Mouse (Mus musculus) c-Kit-negative CD71-positive TER-119-positive erythroid progenitor cells, embryonic 14.5 days (primary cell): ENCODE measurements around the gene Pick1.

ENCODE experiments used
- DNase-seq: peaks from one replicate; pipeline ENCODE4 v3.0.0-alpha.2; 2013; ENCODE audit warnings: low read depth, low spot score

Gene Pick1

DNA sequence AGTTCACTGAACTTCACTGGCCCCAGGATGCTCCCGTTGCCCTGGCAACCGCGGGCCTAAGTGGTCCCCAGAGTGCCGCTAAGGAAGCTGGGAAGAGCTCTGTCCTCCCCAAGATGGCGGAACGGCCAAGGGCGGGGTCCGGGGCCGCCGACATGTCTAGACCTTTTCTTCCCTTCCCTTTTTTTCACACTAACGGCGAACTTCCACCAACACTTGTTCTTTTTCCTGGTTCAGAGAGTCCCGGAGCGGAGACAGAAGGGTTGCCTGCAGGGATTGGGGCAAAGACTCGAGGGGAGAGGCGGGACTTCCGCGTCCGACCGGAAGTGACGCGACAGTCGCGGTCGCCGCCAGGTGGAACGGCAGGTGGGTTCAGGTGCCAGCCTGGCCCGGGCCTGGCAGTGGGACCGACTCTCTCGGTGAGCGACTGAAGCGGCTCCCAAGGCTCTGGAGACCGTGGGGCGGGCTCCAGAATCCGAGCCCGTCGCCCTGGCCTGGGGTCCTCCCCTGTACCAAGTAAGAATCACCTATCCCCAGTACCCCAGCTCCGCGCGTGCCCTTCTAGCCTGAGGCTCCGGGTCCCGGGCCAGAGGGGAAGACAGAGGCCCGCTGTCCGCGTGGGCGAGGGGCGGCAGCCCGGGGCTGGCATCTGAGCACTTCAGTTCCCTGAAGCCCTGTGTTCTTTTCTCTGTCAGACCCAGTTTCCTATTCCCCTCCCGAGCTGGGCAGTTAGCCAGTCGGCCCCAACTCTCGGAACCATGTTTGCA lies at the start of gene Pick1, which contains the start of gene Gm49486:
Gene Pick1, plus strand, starts transcription at position 116 of the 764 bp plus-strand sequence.
Gene Gm49486, plus strand, starts transcription at position 334 of the 764 bp plus-strand sequence.
- peak; percentile 69 for DNase-seq

DNA sequence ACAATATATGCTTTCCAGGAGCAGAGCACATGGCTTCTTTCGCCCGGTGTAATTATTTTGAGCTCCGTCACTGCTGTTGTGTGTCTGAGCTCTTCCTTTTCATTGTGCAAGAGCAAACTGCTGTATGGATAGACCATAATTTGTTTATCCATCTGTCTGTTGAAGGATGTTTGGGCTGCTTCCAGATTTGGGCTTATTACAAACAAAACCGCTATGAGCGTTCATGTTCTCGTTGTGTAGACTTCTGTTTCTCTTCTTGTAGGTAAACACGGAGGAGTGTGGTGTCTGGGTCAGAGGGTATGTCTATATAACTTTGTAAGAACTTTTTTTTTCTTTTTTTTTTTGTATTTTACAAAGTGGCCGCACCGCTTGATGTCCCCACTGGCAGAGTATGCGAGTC lies 43.8 kb upstream of the Pick1 start:
- no peak for DNase-seq

DNA sequence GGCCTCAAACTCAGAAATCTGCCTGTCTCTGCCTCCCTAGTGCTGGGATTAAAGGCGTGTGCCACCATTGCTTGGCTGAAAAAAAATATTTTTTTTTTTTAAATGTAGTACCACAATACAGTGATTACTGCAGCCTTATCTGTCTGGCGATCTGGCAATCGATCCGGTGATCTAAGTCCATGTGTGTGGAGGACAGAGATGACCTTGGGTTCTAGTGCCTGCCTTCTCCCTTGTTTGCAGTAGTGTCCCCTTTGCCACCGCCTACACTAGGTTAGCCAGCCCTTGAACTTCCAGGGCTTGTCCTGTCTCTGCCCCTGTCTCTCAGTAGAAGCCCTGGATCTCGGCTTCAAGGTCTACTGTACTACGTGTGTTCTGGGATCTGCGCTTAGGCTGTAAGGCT lies 41.2 kb upstream of the Pick1 start:
- DNase-seq: no peak

DNA sequence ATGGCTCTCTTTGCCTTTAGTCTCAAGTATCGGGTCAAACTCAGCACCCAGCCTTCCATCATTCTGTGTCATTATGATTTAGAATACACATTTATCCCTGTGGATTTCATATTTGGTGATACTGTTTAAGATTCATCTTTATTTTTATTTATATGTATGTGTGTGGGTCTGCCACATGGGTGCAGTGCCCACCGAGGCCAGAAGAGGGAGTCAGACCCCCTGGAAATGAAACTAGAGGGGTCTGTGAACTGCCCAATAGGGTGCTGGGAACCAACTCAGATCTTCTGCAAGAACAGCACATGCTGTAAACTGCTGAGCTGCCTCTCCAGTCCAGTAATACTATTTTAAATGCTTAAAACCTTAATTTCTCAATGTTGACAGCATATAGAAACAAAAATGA lies 37.5 kb upstream of the Pick1 start:
- DNase-seq: no peak

DNA sequence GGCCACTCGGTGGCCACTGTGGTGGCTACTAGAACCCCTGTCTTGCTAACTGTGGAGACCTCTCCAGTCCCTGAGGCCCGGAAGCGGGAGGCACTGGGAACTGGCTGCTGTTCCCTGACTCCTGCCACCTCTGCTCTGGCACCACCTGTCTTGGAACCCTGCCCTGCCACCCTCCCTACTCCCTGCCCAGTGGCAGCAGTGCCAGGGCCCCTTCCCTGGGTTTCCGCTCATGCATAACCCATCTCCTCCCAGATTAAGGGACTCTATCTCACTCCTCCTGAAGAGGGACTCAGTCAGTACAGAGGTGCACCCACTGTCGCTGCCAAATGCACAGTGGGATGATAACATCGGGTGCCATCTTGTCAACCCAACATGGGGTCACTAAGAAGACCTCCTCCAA lies 36.5 kb upstream of the Pick1 start:
- DNase-seq: no peak

DNA sequence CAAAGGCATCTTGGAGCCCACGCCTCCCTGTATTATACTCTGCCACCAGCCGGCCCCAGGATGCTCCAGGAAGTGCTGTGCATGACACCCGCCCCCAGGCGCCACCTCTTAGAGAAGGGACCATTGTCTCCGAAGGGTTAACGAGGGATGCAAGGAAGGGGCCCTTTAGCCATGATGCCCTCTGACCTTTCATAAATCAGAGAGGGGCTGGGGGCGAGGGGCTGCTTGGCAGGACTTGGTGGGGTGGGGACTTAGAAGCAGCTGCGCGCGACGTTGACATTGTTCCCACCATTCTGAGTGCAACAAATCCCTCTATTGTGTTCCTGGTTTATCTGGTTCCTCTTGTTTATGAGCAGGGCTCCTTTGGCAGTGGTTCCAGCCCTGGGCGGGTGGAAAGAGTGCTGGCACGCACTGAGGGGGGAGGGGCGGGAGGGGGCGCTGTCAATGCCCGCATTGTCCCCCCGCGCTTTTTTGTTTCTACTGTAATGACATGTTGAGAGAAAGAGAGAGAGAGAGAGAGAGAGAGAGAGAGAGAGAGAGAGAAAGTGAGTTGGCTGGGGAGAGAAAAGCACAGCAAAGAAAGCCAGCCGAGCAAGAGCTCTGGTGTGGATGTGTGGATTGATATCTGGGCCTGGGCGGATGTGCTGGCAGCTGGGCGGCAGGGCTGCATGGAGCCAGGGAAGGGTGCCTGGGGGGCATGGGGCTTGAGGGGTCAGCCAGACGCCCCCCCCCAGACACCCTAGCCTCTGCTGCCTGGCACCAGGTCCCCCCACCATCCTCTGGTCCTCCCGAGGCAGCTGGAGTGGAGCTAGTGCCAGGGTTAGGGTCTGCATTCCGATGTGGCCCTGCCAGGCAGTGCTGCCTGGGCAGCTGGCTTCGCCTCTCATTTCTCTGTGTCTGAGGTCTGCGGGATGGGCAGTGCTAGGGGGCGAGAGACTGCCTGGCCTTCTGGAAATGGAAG lies 35.8 kb upstream of the Pick1 start:
- DNase-seq: no peak

DNA sequence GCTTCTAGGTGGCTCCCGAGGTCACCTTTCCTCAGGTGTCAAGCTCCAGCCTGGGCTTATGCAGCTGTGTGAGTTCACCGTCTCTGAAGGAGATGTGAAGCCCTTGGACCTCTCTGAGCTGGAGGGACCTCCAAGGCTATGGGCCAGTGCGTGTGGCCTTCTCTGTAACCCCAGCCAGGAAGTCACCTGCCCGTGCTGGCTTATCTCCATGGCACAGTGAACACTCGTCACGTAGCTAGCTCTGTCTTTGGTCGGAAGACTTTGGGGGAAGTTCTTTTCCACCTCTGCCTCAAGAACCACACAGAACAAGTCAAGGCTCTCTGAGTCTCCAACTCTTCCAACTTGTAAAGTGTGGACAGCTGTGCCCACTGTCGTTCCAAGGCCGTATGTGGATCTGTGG lies 34.9 kb upstream of the Pick1 start:
- no peak for DNase-seq

DNA sequence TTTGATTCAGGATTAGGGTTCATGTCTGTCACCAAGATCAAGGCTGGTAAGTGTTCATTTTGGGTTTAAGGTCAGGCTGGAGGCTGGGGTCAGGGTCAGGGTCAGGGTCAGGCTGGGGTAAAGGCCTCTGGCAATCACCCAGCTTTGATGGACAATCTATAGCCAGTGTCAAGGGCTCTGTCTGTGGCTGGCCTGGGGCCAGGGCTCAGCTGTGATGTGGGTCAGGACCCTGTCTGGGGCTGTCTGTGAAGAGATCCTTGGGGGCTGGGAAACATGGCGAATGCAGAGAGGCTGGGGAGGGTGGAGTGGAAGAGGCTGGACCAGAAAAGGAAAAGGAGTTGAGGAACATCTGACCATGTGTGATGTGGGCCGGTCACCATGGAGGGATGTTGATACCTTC lies 34.0 kb upstream of the Pick1 start:
- DNase-seq: no peak

DNA sequence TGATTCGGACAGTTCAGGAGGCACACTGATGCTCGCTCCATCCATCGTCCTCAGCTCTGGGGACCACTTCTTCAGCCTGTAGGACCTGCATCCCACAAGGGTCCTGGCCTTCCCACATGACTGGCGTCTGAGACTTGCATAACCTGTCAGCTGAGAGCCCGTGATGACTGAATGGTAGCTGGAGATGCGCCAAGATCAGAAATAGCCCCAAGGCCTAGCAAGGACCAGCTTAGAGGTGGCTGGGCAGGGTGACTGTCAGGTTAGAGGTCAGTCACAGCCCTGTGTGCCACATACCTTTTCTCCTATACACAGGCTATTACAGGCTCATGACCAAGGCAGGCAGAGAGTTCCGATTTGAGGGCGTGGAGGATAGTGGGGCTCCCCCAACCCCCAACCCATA lies 33.5 kb upstream of the Pick1 start:
- DNase-seq: no peak

DNA sequence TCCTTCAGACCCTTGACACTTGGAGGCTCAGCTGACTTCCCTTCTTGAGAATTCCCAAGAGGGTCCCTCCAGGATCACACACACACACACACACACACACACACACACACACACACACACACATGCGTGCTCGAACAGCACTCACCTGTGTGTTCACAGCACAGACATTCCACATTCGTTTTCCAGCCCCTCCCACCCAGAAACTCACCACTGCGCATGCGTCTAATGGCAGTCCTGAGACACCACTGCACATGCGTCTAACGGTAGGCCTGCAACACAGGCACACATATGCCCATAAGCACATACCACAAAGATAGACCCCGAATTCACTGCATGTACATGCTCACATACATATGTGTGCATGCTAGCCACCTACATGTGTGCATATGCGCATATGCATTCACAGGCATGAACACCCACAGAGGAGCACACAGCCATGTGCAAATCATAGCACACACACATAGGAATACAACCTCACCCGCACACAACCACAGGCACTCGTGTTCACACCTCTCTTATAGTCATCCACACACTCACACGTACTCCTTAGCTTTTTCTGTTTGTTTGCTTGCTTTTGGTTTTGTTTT lies 29.5 kb upstream of the Pick1 start:
- DNase-seq: no peak

DNA sequence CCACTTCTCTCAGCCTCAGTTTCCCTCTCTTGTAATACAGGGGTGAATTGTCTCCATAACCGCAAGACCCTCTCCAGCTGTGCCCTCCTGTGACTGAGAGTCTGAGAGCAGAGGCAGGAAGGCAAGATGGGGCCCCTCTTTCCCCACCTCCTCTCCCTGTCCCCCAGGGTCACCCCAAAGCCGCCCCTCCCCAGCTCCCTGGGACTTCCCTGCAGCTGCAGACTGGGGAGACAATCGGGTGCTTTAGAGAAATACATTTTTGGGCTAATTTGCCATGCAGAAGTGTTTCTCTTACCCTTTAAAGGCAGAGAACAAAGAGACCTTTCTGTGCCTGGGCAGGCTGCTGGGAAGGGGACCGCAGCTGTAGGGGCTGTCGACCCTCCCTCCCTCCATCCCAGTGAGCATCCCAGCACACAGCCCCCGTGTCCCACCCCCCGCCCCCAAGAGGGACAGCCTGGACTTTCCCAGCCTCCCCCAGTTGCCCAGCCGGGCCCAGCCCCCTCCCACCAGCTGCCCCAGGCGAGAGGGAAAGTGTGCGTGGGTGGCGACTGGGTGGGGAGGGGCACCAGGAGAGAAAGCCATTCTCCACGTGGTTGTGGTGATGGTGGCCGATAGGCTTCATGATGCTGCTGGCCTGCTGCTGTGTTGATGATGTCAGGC lies 27.4 kb upstream of the Pick1 start:
- DNase-seq: no peak

DNA sequence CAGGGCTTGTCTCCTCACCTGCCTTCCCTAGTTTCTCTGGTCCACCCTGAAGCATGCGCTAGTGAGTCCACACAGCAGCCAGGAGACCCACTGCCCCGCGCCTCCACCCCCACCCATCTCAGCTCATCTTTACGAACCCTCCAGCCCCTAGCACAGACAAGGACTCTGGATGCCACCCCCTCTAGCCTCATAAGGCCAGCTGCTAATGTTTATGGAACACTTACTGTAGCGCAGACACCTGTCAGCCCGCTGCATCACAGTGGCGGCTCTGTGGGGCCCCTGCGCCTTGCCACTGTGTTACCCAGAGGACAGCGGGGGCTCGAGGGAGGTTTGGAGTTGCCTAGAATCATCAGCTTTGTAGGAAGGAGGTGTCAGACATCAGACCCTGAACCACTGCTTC lies 26.4 kb upstream of the Pick1 start:
- DNase-seq: no peak

DNA sequence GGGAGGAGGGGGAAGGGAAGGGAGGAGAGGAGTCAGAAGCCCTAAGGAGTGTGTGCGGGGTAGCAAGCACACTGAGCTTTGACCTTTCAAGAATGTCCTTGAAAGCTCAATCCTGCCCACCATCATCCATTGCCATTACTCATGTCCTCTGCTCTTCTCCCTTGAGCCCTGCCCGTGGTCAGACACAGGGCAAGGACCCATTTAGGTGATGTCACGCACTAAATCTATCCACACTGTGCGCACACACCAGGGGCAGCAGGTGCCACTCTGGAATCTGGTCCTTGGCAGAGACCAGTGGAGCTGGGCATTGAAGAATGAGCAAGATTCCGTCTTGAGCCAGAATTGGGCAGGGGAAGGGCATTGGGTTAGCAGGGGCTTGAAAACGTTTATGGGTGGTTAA lies 20.8 kb upstream of the Pick1 start:
- no peak for DNase-seq

DNA sequence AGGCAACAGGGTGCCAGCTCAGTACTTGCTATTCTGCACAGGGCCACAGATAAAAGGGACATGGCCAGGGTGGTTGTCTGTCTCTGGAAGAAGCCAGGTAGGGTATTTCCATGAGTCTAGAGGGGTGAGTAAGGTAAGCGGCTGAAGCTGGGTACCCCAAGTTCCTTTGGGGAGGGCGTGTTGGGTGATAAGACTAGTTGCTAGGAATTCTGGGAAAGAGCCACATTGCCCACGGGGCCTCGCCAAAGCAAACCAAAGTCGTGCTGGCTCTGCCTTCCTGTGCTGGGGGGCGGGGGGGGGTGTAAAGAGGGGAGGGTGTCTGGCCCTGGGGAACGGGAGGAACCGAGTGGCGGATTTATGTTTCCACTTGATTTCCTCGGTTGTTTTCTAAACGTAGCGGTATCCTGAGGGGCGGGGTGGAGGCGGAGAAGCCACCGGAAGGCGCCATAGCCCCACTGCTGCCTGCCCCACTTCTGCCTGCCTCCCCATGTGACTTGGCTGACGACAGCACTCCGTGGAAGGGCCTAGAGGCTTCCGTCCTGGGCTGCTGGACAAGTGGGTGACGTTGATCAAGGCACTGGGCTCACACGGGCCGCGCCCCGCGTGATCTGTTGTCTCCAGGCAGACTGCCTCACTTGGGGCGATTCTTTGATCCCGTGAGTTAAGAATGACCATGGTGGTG lies 20.1 kb upstream of the Pick1 start:
- DNase-seq: no peak

DNA sequence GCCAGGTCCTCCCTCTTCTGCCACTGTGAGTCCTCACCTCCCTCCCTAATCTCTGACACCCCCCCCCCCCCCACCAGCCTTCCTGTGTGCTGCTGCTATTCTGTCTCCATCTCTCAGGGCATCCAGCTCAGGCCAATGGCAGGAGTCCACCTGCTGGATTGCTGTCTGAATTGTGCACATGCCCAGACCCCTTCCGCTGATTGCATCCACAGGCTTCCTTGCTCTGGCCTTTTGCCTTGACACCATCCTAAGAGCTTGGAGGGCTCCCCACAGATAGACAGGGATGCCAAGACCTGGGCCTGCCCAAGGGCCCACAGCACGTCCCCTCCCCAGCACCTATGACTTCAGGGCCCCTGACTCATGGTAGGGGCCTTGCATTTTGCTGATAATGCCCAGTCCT lies 18.6 kb upstream of the Pick1 start:
- no peak for DNase-seq

DNA sequence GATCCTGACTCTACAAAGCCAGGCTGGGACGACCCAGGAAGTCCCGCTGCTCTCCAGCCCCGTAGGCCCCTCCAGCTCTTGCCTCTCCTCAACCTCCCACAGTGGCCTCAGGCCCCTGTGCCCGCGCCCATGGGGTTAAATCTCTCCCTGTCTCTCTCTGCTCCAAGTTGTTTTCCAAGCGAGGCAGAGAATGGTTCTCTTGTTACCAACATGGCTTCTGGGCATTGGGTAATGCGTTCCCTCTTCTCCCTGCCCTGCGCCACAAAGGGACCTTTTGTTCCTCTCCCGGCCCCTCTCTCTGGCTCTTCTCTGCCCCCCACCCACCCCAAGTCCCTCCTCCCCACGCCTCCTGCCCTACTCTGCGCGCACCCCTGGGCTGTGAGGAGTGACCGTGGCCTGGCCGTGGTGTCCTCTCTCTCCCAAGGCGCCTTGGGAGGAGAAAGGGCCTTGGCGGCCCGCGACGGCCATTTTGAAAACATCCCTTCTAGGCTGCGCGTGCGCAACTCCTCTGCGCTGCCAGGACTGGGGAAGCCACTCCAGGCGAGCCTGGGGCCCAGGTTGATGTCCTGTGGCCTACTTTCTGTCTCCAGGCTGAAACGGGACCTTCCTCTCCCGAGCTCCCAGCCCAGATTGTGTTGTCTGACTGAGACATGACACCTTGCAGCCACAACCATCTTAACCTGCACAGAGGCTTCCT lies 16.1 kb upstream of the Pick1 start:
- DNase-seq: no peak

DNA sequence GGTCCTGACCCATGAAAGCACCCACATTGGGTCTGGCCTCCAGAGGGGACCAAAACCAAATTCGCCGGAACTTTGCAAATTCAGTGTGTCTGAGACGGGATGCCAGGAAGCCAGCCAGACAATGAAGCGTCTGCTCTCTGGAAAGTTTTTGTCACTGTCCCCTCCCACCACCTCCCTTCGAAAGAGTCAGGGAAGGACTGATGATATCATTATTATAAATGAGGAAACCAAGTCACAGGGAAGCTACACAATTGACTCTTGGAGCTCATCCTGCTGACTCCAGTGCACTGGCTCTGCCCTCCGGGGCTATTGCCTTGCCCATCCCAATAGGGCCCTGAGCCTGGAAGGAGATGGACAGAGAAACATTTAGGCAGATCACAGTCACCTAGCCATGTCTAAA lies 15.4 kb upstream of the Pick1 start:
- DNase-seq: no peak

DNA sequence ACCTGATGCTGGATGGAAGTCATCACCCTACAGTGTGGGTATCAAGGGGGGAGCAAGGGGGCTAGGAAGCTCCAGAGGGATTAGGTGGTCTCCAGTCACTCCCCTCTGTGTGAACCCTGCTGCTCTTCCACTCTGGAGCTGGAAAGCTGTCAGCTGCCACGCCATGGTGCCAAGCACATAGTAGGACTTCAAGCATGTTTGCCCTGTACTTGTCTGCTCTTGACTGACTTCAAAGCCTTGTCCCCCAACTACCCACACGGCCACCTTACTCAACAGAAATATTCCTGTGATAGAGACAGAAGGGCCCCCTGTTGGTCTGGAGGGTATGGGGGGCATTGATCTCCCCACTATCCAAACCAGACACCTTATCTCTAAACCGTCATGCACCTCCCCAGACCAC lies 12.8 kb upstream of the Pick1 start:
- DNase-seq: no peak

DNA sequence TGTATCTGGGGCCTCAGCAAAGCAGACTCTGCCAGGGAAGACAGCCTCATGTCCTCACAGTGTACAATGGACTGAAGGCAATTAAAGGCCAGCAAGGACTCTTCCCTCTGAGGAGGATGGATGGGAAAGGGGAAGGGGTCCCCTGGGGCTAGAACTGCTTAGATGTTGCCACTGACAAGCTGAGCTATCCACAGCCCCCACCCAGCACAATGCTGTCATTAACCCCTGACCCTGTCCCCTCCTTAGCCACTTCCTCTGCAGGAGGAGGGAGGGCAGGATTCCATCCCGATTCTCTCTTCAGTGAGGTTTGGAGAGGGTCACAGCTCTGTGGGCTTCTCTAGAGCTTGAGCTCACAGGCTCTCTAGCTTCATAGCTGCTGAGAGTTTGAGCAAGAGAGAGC lies 9.4 kb upstream of the Pick1 start:
- no peak for DNase-seq

DNA sequence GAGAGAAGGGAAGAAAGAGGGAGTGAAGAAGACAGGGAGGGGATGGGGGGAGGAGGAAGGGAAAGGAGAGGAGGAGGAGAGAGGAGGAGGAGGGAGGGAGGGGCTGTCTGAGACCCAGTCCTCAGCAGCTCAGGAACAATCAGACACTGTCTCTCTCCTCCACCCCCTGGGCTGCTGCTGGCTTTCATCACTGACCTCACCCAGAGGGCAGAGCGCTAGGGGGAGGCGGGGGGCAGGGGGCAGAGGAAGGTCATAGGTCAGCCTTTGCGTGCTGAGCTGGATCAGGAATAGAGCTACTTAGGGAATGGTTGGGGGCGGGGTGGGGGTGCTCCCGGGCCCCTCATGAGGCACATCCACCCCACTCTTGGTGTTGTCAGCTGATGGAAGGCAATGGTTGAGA lies 5.3 kb upstream of the Pick1 start:
- DNase-seq: no peak

DNA sequence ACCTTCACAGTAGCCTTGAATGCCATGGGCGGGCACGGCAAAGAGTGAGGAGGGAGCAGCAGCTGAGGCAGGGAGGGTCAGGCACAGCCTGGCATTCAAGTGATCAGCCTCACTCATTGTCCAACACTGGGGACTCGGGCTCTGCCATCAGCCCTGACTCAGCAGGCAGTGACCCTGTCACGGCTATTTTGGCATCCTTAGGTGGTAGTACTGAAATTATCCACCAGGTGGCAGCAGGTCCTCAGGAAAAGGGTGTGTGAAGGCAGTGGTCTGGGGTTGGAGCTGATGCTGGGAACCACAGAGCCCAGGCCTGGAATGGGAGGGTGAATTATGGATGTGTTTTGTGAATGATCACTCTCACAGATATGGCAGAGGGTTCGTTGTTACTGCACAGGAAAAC lies 4.3 kb upstream of the Pick1 start:
- peak; percentile 63 for DNase-seq
